Mouse (Mus musculus) intestine, embryonic 14.5 days (tissue): ENCODE results near the gene Ube2v1. TPM values are rescaled to one million over a fixed set of nuclear protein-coding genes. Genes with fewer than 3 reads are reported as not detected.

Experiments used
- ATAC-seq: fragments of 200-750 bp; cut with Nextera tagmentation; replicated peaks from 2 replicates; pipeline ENCODE4 v1.8.0; 2017; ENCODE audit warnings: low read depth, moderate number of reproducible peaks, moderate TSS enrichment, moderate library complexity; ENCODE audit not compliant: low FRiP score, low TSS enrichment
- DNase-seq: peaks from one replicate; pipeline ENCODE4 v3.0.0-alpha.2; 2018; ENCODE audit warnings: low spot score
- H3K27ac ChIP-seq: fragments of 300-500 bp; sonication (generic); 2 replicates; pipeline ENCODE4 v1.5.1; 2014; ENCODE audit warnings: low read depth, mild to moderate bottlenecking, control low read depth
- H3K27me3 ChIP-seq: fragments of 300-500 bp; sonication (generic); replicated peaks from 2 replicates; pipeline ENCODE4 v1.6.1; 2014; ENCODE audit warnings: low read length, control low read depth; ENCODE audit not compliant: control insufficient read depth, insufficient read depth
- H3K36me3 ChIP-seq: fragments of 300-500 bp; sonication (generic); 2 replicates; pipeline ENCODE4 v1.6.1; 2014; ENCODE audit warnings: low read length, control low read depth; ENCODE audit not compliant: control insufficient read depth, insufficient read depth
- H3K4me1 ChIP-seq: fragments of 300-500 bp; sonication (generic); replicated peaks from 2 replicates; pipeline ENCODE4 v1.6.1; 2014; ENCODE audit warnings: low read length, control low read depth, mixed read lengths; ENCODE audit not compliant: control insufficient read depth, insufficient read depth
- H3K4me2 ChIP-seq: fragments of 300-500 bp; sonication (generic); 2 replicates; pipeline ENCODE4 v1.6.1; 2014; ENCODE audit warnings: low read length
- H3K4me3 ChIP-seq: fragments of 300-500 bp; sonication (generic); 2 replicates; pipeline ENCODE4 v1.5.1; 2014; ENCODE audit warnings: low read depth, low read length, control low read depth, mixed read lengths
- H3K9ac ChIP-seq: fragments of 300-500 bp; sonication (generic); 2 replicates; pipeline ENCODE4 v1.6.1; 2014; ENCODE audit warnings: mild to moderate bottlenecking, low read length
- H3K9me3 ChIP-seq: fragments of 300-500 bp; sonication (generic); 2 replicates; pipeline ENCODE4 v1.6.1; 2016; ENCODE audit warnings: low read length, control low read depth; ENCODE audit not compliant: control insufficient read depth
- whole genome bisulfite sequencing: fragments of 180-500 bp; shearing (Covaris S2); extraction: QIAGEN DNeasy Blood & Tissue Kit; methylation state at CpG from one replicate; pipeline ENCODE4 v1.1.7; 2014; 5-methylcytosine and 5-hydroxymethylcytosine counted together
- microRNA-seq: library from miRNA; unstranded; fragments of <30 nt; microRNA quantifications from one replicate; pipeline ENCODE4, GENCODE M21; 2016
- polyA plus RNA-seq: library from polyadenylated mRNA; unstranded; fragments of >200 nt; fragmentation: Nextera tagmentation; extraction: Ambion mirVana; gene quantifications from 2 replicates; pipeline ENCODE4 v1.2.1, GENCODE M21; 2014

The Ube2v1 gene
- polyA plus RNA-seq, 1 experiment from 2014 or later: 279 TPM

DNA sequence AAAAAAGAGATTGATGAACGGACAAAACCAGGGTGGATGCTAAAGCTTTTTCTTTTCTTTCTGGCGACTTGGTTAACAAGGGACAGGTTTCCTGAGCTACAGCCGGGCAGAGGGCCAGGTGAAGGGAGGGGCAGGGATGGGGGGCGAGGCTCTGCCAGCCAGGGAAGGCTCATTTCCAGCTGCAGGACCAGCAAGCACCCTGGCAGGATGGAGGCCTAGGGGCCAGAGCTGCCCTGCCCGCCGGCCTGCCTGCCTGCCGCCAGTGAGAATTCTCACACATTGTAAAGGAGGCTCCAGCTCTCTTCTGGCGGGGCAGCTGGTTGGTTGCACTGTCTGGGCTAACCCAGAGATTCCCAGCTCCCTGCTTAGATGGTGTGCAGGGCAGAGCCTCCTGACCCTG lies 69.8 kb downstream of the Ube2v1 start:
- WGBS: 37% methylated on average over 8 of the region's 8 CpGs
- H3K27me3 ChIP-seq: no peaks in the 10 kb centered on the region
- H3K9me3 ChIP-seq: no peaks in the 10 kb centered on the region
- peak overlapping the region; percentile 54 for H3K27ac ChIP-seq
- DNase-seq (no peak), ATAC-seq (no peak)
- H3K4me2 ChIP-seq: no peak overlapping the region
- no peak overlapping the region for H3K4me3 ChIP-seq
- no peaks in the 10 kb centered on the region for H3K36me3 ChIP-seq
- no peak overlapping the region for H3K9ac ChIP-seq
- H3K4me1 ChIP-seq: peaks cover 35% of the 10 kb centered on the region

DNA sequence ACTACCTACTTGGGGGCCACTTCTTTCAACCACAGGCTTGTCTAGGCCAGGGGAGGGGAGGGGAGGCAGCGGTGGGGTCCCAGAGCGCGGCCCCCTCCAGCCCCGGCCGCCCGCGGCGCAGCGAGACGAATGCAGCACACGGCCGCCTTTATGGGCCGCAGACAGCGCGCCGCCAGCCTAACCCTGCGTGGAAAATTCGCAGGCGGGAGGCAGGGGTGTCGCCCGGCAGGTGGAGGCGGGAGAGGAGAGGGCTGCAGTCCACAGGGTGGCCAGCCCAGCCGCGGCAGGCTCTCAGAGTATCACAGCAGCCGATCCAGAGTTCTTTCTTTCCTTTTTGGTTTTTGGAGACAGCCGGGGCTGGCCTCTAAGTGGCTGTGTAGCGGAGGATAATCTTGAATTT lies 72.5 kb downstream of the Ube2v1 start:
- H3K9me3 ChIP-seq: no peaks in the 10 kb centered on the region
- no peaks in the 10 kb centered on the region for H3K36me3 ChIP-seq
- peak overlapping the region; percentile 43; the same call in 1 of the 2 replicates for H3K27ac ChIP-seq
- 0 out of 2 replicates have a peak overlapping the region, but pooled peaks have one; percentile 8 for H3K4me3 ChIP-seq
- peak overlapping the region; percentile 42 for H3K4me2 ChIP-seq
- H3K27me3 ChIP-seq: no peaks in the 10 kb centered on the region
- DNase-seq: no peak
- H3K4me1 ChIP-seq: peaks cover 29% of the 10 kb centered on the region
- ATAC-seq: no peak
- H3K9ac ChIP-seq: 0 out of 2 replicates have a peak overlapping the region, but pooled peaks have one; percentile 30
- 16% methylated on average over 27 of the region's 27 CpGs for WGBS

Small RNAs within 50 kb of the gene (microRNA-seq; reads per million reads assigned to microRNA genes)
- not detected for gene Gm22355

Other genes starting within 250 kb of the Ube2v1 start
- gene Slc9a8, start 210.4 kb downstream of the Ube2v1 start, polyA plus RNA-seq: 21.0 and 23.2 TPM in 2 replicates
- gene Rnf114, start 139.4 kb downstream of the Ube2v1 start, polyA plus RNA-seq: 82.8 and 85.0 TPM in 2 replicates
- 13.9 and 15.1 TPM in 2 replicates for gene Spata2, start 139.2 kb downstream of the Ube2v1 start, polyA plus RNA-seq
- 17.4 and 19.2 TPM in 2 replicates for gene Snai1, start 93.9 kb downstream of the Ube2v1 start, polyA plus RNA-seq
- gene Gm20431, start 29.4 kb upstream of the Ube2v1 start, polyA plus RNA-seq: 6.1 and 7.7 TPM in 2 replicates
- gene Cebpb, start 56.8 kb upstream of the Ube2v1 start, polyA plus RNA-seq: 2.8 and 12.4 TPM in 2 replicates
- gene Tmem189, start 57.7 kb upstream of the Ube2v1 start, polyA plus RNA-seq: 35.1 and 42.0 TPM in 2 replicates